Mouse (Mus musculus) lung, postnatal 0 days (tissue): ENCODE data around the gene Fcnb.

ENCODE experiments used
- CTCF ChIP-seq: IDR thresholded peaks from 2 replicates; pipeline ENCODE4 v1.5.1; 2016; ENCODE audit warnings: antibody characterized with exemption, mild to moderate bottlenecking
- EP300 ChIP-seq: IDR thresholded peaks from 2 replicates; pipeline ENCODE4 v1.6.1; 2016; ENCODE audit warnings: antibody characterized with exemption, mild to moderate bottlenecking, control low read depth

- TF ChIP-seq CTCF: no peak
- TF ChIP-seq EP300: no peak
Measured at GRCm38 (mm10) chr2:28132117-28132516, 47.4 kb upstream of the Fcnb start.
